Mouse (Mus musculus) spleen, postnatal 4 days (tissue): ENCODE data around the gene Mmp11.
A peak's percentile ranks its signal among the peaks of the same experiment; 100 is the strongest.

Experiments used
- DNase-seq, 2 experiments: peaks; one replicate each; pipeline ENCODE4 v3.0.0; 2022; ENCODE audit warnings: low spot score in 2 of 2

Mmp11 gene

DNA sequence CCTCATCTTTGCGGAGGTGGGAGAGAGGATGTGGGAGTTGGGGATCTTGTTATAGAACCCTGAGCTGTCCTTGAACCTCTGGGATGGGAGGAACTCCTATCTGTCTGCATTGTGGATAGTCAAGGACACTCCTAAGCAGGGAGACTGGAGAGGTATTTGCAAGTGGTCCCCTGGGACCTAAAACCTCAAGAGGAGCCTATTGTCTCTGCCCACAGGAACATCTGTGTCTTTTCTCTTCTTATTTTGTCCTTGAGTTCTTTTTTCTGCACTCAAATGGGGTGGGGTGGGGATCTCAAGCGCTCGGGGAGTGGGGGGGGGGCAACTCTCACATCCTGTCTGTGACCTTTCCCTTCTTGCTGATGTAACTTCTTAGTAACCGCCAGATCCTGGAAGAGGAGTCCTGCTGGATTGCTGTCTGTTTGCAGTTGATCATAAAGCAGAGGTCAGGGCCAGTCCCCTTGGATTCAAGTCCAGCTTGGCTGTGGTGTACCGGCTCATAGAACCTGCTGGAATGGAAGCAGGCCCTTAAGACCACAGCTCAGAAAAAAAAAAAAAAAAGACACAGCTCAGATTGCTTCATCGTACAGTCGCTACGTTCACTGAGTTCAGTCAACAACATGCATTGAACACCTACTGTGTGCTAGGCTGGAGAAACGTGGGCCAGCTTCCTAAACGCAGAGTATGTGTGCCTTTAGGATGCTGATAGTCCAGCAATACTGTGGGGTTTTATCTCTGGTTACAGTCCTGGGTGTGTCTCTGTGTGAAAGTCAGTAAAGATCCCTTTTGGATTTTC lies 1.8 kb upstream of the Mmp11 start:
- DNase-seq: peak in 1 of 2 experiments; percentile 34

DNA sequence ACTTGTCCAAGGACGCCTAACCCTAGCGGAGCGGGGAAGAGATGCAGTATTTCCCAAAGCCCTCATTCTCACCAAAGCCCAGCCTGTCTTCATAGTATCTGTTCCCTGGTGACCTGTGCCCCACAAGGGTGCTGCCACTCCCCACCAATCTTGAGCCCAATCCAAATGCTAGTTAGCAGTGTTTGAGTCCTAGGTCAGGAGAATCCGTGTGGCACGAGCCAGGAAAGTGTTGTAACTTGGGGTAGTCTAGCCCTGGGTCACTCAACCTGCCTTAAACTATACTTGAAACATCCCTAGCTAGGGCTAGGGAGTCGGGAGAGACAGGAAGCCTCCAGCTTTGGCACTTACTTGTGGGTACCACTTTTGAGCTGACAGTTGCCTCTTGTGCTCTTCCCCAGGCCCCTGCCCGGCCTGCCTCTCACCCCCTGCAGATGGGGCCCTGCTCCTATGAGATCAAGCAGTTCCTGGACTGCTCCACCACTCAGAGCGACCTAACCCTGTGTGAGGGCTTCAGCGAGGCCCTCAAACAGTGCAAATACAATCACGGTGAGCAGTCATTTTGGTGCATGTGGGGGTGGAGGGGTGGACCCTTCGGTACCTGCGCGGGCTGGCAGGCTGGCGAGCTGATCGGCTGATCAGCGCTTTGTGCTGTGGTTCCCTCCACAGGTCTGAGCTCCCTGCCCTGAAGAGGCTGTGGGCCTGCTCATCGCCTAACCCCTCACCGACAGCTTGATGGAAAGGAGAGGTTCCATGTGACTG lies 792 bp upstream of the Mmp11 start:
- DNase-seq: peak; percentile 30 to 70

DNA sequence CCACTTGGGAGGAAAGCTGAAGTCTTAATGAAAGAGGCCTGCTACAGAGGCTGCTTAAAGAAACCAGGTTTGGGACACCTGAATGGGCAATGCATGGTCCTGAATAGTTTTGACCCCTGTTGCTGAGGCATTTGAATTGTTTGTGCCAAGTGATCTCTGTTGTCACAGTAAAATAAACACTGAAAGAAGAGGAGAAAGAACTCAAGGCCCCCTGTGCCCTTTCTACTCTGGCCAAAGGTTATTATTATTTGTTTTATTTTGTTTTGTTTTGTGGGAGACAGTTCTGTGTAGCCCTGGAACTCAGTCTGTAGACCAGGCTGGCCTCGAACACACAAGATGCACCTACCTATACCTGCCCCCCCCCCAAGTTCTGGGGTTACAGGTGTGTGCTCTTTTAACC lies 1.3 kb downstream of the Mmp11 start:
- DNase-seq: no peak

DNA sequence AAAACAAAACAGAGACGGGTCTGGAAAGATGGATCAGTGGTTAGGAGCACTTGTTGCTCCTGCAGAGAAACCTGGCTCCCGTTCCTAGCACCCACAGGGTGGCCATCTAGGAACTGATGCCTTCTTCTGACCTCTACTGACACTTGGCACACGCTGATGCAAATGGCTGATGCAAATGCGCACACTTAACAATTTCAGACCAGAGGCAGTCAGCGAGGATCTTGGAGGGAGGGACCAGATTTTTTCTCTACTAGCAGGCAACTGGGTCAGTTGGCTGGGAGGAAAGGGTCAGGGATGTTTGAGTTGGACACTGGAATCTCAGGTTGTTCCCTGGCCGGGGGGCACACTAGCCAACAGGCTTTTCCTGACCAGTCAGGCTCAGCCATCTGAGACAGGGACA lies 3.4 kb downstream of the Mmp11 start, which contains the start of gene Chchd10:
Gene Chchd10 (plus strand): TSS at position 240 of the 400 bp plus-strand sequence.
- no peak for DNase-seq

DNA sequence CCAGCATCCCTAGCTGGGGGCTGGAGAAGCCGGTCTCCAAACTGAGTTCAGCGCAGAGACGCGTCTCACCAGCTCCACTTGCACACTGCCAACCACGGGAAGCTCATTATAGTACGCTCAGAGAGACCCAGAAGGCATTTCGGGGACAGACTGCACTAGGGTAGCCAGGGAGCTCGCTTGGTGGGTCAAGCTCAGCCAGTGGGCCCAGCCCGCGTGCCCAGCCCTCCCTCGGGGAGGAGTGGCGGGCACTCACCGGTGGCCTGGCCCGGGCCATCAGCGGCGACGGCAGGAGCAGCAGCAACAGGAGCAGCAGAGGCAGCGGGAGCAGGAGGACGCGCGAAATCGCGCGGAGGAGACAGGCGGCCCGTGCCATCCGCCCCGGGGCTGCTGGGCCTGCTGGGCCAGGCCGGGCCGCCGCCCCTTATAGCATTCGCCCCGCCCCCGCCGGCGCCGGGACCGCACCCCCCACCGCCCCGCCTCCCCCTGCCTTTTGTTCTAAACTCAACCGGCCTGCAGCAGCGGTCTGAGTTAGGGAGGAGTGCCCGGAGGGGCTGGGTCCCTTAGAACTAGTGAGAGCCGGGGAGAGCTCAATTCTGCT lies 4.1 kb downstream of the Mmp11 start:
- peak; percentile 46 to 80 for DNase-seq

DNA sequence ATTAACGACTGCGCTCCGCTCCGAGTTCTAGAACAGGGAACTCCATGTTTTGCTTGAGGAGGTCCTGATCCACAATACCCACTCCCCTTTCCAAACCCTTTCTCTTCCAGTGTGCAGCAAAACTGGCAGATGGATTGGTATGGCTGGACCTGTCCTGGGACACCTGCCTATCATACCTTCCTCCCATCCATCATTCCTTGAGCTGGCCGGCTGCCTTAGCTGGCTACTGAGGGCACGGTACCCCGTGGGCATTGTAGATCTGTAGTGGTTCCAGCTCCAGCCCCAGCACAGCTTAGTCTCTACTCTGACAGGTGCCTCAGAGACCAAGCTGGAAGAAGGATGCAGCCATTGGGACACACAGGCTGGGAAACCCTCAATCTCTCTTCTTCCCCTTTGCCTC lies 5.0 kb downstream of the Mmp11 start:
- no peak for DNase-seq

DNA sequence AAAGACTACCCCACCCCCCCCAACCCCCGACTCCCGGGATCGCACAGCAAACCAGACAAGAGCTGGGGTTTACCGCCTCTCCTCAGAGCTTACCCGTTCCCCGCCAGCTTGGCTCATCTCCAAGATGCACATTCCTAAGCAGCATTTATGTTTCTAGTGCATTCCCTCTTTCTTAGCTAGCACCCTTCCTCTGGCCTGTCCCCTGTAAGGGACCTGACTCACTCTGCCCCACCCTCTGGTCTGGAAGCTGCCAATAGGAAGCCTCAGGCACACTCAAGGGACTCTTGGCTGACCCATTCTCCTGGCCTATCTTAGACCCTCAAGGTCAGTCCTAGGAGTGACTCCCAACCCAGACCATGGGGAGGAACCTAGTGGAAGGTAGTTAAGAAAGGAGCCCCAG lies 6.0 kb downstream of the Mmp11 start:
- DNase-seq: no peak

DNA sequence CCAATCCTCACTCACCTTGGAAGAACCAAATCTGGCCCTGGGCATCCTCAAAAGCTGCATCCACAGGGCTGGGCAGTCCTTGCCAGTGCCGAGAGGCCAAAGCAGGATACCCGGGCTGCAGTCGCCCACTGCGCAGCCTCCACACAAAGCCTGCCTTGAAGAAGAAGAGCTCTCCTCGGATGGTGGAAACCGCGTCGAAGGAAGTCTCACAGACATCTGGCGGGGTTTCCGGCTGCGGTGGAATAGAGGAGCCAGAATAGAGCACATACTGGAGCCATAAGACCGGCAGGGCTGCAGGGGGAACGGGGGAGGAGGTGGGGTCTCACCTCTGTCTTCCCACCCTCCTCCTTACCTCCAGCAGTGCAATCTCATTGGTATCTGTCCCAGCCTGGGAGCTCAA lies 9.9 kb downstream of the Mmp11 start:
- DNase-seq: no peak

DNA sequence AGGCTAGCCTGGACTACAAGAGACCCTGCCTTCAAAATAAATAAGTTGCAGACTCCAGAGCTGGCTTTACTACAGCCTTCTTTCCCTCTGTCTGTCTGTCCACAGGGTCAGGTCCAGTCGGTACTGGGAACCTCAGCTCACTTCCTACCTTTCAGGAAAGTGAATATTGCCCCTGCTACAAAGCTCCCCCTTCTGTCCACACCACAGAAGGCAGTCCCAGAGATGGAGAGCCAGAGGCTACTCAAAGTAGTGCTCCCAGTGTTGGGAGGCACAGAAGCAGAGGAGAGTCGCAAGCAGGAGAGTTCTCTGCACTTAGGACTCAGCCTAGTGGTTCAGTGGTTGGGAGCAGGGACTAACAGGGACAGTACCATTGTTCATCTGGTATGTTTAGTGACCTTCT lies 12.0 kb downstream of the Mmp11 start:
- DNase-seq: no peak

DNA sequence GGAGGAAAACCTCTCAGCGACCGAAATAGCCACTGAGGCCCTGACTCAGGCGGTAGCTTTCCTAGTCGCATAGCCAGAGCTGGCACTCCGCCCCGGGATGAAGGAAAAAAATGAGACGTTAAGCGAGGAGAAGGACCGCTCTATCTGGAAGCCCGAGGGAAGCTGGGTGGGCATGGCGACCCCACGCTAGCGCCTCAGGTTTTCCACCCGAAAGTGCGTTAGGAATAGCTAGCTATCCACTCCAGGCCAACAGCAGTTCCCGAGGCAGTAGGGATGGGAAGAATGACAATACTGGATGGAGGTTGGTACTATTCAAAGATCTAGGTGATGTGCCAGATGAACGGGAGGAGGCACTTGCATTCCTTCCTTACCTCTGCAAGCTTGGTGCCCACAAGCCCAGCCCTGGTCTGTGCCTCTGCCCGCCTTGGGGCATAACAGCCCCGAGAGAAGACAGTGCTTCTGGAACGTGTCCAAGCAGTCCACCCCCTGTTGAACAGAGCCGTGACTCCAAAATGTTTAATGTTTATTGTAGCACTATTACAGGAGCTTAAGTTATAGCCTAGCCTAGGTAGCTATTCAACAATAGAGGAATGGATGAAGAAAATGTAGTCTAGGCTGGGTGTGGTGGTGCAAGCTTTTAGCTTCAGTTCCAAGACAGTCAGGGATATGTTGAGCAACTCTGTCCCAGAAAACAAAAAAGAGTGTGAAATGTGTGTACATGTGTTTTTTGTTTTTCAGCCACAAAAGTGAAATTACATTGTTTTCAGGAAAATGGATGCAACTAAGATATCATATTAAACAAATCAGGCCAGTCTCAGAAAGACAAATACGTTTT lies 14.4 kb downstream of the Mmp11 start:
- DNase-seq: peak in 1 of 2 experiments; percentile 24

DNA sequence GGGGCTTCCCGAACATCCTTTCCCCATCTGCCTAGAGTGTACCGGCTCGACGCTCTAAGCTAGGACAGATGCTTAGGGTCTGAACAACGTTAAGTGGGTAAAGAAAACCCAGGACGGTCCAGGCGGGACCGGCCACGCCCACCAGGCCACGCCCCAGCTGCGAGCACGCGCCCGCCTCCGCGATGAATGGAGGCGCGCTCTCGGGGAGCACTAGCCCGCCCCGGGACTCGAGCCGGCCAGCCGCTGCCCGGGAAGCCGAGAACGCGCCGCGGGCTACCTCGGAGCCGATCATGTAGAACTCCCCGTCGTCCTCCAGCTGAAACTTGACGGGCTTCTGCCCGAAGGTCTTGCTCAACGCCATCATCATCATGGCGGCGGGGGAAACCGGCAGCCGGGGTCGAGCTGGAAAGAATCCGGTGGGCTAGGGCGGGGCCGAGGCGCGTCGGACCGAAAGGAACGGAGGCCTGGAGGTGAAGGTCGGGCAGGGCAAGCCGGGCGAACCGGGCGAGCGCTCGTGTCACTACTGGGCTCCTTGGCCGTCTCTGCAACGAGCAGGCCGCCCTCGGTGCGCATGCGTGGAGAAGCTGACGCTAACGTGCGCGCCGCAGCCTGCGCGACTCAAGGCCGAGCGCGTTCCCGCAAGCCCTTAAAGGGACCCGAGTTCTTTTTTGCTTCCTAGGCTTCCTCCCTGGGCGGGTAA lies 15.1 kb downstream of the Mmp11 start, which contains the start of gene Smarcb1:
Gene Smarcb1 (minus strand): TSS at position 592 of the 700 bp plus-strand sequence.
- peak; percentile 93 to 98 for DNase-seq

DNA sequence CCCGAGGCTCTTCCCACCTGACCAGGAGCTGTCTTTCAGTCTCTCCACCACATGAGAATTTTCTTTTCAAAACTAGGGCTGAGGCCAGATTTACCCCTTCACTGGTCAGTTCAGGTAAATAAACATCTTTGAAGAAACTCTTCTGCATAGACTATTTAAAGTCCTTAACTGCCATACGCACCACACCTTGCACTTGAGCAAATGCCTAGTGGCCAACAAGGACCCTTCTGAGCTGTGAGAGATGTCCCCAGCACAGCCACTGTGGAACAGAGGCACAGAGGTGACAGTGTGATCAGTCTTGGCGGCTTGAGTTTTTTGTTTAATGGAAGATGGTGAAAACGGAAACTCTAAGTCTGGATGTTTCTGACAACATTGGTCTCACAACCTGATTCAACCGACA lies 17.3 kb downstream of the Mmp11 start:
- DNase-seq: no peak

DNA sequence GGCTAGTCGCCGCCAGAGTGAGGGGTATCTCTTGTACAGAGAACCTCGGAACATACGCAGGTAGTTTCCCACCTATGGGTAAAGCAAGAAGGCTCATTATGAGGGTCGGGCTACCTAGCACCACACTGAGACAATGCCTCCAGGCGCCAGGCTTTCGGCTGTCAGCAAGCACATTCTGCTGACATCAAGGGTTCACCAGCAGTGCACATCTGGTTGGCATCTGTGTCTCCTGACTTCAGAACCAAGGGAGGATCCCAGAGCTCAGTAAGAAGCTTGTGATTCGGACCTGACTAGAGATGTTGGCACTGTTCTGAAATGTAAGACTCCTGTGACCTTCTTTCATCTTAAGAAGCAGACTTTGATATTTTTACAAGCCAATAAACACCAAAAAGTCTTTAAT lies 19.5 kb downstream of the Mmp11 start:
- DNase-seq: no peak

DNA sequence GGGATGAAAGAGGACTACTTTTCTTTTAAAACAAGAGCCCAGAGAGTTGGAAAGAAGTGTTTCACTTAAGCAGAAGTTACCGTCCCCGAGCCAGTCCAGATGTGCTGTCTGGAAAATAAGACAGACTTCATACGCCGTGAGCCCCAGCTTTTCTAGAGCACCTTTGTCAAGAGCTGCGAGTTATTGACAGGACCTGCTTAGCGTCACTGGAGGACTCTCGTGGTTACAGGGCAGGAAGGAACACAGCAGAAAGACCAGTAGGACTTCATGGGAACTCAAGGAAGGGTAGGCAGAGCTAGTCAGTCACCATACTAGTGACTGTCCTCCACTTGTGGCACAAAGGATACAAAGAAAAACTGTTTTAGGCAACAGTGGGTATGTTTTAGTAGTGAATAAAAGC lies 20.7 kb downstream of the Mmp11 start:
- no peak for DNase-seq

DNA sequence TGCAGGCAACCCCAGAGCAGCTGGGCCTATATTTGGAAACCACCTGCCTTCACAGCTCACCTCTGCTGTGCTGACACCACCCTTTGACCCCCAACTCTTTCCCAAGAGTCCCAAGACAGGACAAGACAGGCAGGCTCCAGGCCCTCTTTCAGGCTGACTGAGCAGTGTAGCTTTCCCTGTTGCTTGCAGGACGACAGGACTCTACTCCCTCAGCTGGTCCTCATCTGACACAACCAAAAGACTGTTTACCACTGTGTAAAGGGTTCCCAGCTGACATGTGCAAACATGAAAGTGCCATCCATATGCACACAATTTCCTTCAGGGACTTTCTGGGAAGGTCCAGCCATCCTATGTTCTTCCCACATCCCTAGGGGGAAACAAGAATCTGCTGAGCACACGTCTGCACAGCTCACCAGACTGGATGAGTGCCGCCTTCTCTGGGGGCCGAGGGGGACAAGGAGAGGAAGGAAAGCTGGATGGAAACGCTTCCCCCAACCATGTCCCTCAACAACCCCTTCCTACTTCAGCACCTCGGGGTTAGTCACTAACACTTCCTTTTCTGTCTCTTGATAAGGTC lies 23.2 kb downstream of the Mmp11 start:
- no peak for DNase-seq

DNA sequence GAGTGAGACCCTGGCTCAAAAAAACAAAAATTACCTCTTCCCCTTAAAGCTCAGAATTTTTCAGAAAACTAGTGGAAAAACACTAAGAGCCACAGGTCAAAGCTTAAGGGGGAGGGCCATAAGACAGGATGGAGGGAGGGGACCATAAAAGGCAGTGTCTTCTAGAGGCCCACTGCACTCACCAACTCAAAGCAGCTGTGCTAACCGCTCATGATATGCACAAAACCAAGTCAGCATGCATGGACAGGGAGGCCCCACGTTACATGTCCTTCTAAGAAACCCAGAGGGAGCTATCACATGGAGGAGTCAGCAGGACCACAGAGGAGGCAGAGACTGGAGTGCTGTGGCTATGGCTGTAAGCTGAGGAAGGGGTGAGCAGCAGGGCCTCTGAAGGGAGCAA lies 25.6 kb downstream of the Mmp11 start:
- no peak for DNase-seq

DNA sequence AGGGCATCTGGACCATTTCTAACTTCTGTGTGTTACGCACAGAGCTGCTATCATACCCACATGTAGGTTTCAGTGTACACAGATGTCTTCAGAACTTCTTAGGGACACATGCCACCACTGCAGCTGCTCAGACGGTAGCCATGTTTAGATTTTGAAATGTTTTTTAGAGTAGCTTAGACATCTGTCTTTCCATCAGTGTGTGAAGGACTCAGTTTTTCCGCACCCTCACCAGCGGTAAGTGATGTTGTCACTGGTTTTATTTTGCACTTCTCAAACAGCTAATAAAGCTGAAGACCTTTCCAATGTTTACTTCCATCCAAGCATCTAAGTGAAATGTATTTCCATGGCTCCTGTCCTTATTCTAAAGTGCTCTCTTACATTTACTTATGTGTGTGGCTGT lies 29.4 kb downstream of the Mmp11 start:
- no peak for DNase-seq

DNA sequence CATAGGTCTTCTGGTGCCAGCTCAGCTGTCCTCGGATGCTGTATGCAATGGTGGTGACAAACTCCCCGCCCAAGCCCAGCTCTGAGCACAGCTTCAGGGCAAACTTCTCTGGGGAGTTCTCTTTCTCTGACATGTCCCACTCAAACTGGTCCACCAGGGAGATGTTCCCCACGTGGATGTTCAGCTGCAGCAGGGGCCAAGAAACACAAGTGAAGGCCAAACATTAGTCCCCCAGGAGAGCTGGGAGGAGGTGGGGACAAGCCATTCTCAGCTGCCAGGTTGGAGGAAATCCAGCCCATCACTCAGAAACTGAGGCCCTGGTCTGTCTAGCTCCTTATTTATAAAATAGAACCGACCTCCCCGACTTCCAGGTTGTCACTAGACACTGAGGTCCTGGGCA lies 31.9 kb downstream of the Mmp11 start:
- DNase-seq: no peak

DNA sequence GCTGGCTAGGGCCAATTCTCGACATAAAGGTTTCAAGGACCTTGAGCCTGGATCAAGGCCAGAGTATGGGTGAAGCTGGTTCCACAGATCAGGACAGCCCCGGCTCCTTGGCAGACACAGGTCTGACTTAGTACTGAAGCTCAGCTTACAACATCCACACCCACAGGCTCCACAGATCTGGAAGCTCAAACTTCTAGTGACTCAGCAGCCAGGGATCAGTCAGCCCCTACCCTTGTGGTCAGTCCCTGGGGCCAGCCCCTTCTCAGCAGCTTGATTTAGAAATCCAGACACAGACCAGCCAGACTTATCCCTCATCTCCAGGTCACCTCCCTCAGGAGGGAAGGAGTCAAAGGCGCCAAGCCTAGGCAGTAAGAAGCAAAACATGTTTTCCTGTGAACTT lies 37.5 kb downstream of the Mmp11 start:
- no peak for DNase-seq

DNA sequence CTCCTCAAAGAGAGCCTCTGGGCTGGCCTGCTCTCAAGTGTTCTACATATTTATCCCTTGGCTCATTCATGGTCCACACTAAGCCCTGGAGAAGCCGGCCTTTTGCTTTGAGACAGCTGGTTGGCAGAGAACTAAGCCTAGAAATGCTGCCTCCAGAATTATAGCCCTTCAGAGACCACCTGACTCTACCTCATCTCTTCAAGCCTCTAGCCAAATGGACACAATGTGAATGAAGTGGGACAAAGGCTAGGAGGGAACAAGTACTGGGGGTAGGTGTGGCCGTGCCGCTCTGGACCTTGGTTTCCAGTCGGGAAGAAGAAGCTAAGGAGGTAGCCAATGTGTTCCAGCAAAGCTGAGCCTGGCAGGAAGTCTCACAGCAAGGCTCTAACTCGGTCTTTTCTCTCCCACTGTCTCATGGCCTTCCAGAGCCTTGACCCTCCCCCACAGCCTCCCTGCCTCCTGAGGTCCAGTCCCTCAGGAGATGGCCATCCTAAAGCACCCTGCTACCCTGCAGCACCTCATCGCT lies 38.2 kb downstream of the Mmp11 start:
- DNase-seq: no peak

DNA sequence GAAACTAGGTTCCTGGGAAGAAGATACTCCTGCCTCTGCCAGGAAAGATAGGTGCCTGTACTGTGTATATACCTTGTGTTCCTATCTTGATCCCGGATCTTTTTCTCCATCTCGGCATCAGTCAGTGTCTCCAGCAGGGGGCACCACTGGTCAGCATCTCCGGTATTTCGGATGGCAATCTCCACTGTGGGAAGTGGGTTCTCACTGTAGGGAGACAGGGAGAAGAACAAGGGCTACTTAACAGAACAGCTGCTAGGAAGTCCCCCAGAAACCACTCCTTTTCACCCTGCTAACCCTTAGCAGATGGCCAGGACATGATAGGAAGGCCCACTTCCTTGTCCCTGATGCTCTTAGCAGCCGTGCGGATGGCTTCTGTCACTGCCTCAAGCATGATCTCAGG lies 38.9 kb downstream of the Mmp11 start:
- peak; percentile 43 to 77 for DNase-seq
